Mouse (Mus musculus) ES-Bruce4 (cell line): Measurements from ENCODE around the gene Pkd1l3. TPM values are rescaled to one million over a fixed set of nuclear protein-coding genes. Genes with fewer than 3 reads are reported as not detected.

ENCODE experiments used
- H3K27ac ChIP-seq: 2 replicates; pipeline ENCODE4 v1.5.1; 2012; ENCODE audit warnings: low read length, inconsistent platforms; ENCODE audit not compliant: insufficient read depth
- H3K27me3 ChIP-seq: 2 replicates; pipeline ENCODE4 v1.6.1; 2012; ENCODE audit warnings: mild to moderate bottlenecking, low read length, inconsistent platforms; ENCODE audit not compliant: control insufficient read depth, poor library complexity, insufficient read depth, severe bottlenecking
- H3K36me3 ChIP-seq: 2 replicates; pipeline ENCODE4 v1.6.1; 2012; ENCODE audit warnings: inconsistent platforms, mild to moderate bottlenecking, low read length, moderate library complexity; ENCODE audit not compliant: control insufficient read depth, poor library complexity, insufficient read depth, severe bottlenecking
- H3K4me1 ChIP-seq: one replicate; pipeline ENCODE4 v1.8.1; 2011; ENCODE audit warnings: low read length; ENCODE audit not compliant: control insufficient read depth, insufficient read depth
- H3K4me3 ChIP-seq: 2 replicates; pipeline ENCODE4 v1.5.1; 2011; ENCODE audit warnings: low read depth, mild to moderate bottlenecking, low read length
- H3K9ac ChIP-seq: 2 replicates; pipeline ENCODE4 v1.6.1; 2012; ENCODE audit warnings: low read depth, mild to moderate bottlenecking, inconsistent platforms; ENCODE audit not compliant: poor library complexity, severe bottlenecking
- H3K9me3 ChIP-seq: replicated peaks from 2 replicates; pipeline ENCODE4 v1.6.1; 2012; ENCODE audit warnings: mild to moderate bottlenecking, low read length, inconsistent platforms; ENCODE audit not compliant: control insufficient read depth, poor library complexity, insufficient read depth, severe bottlenecking
- CTCF ChIP-seq: IDR thresholded peaks from one replicate; pipeline ENCODE4 v1.8.1; 2011; ENCODE audit warnings: low read depth, low read length
- EP300 ChIP-seq: IDR thresholded peaks from 2 replicates; pipeline ENCODE4 v1.6.1; 2011; ENCODE audit warnings: low read depth, low read length; ENCODE audit not compliant: insufficient read depth
- POLR2A ChIP-seq: IDR thresholded peaks from one replicate; pipeline ENCODE4 v1.8.1; 2011; ENCODE audit warnings: low read length; ENCODE audit not compliant: insufficient read depth
- polyA plus RNA-seq: library from polyadenylated mRNA; stranded (reverse); fragments of >200 nt; gene quantifications from 2 replicates; pipeline ENCODE4 v1.2.4, GENCODE M21; 2011; ENCODE audit warnings: low read depth; ENCODE audit not compliant: missing spikeins, insufficient read depth, insufficient read length

The Pkd1l3 gene
- polyA plus RNA-seq, 1 experiment: not detected

GRCm38 (mm10) chr8:109578900-109579301 lies 35.4 kb upstream of the Pkd1l3 start, which contains the start of gene Hp:
Gene Hp, minus strand, starts transcription at chr8:109579172.
- H3K9ac ChIP-seq: no peak within 1 kb of the TSS
- peaks cover 1% of the 10 kb centered on the region; the same call in 1 of the 2 replicates for H3K9me3 ChIP-seq
- H3K4me3 ChIP-seq: no peak within 1 kb of the TSS
- no peaks in the 10 kb centered on the region for H3K27me3 ChIP-seq
- no peak for TF ChIP-seq EP300
- no peak for TF ChIP-seq CTCF
- TF ChIP-seq POLR2A: no peak
- H3K4me1 ChIP-seq: no peaks in the 10 kb centered on the region
- H3K36me3 ChIP-seq: no peaks in the 10 kb centered on the region
- no peak within 1 kb of the TSS for H3K27ac ChIP-seq

GRCm38 (mm10) chr8:109584293-109584692 lies 30.0 kb upstream of the Pkd1l3 start:
- Histone ChIP-seq H3K4me1 (no peaks in the 10 kb centered on the region), H3K36me3 (no peaks in the 10 kb centered on the region), H3K9ac (no peak overlapping the region), H3K9me3 (peaks cover 3% of the 10 kb centered on the region; the same call in 1 of the 2 replicates), H3K27ac (no peak overlapping the region), H3K27me3 (no peaks in the 10 kb centered on the region), H3K4me3 (no peak overlapping the region)
- TF ChIP-seq CTCF (no peak), EP300 (no peak), POLR2A (no peak)

GRCm38 (mm10) chr8:109584830-109585229 lies 29.5 kb upstream of the Pkd1l3 start:
- no peaks in the 10 kb centered on the region for H3K27me3 ChIP-seq
- H3K27ac ChIP-seq: no peak overlapping the region
- no peak overlapping the region for H3K4me3 ChIP-seq
- no peaks in the 10 kb centered on the region for H3K36me3 ChIP-seq
- H3K9ac ChIP-seq: no peak overlapping the region
- no peaks in the 10 kb centered on the region for H3K4me1 ChIP-seq
- peaks cover 3% of the 10 kb centered on the region; the same call in 1 of the 2 replicates for H3K9me3 ChIP-seq
- no peak for TF ChIP-seq EP300
- TF ChIP-seq POLR2A: no peak
- TF ChIP-seq CTCF: no peak

GRCm38 (mm10) chr8:109585652-109586051 lies 28.7 kb upstream of the Pkd1l3 start:
- H3K27ac ChIP-seq: no peak overlapping the region
- no peak overlapping the region for H3K4me3 ChIP-seq
- no peaks in the 10 kb centered on the region for H3K4me1 ChIP-seq
- H3K9ac ChIP-seq: no peak overlapping the region
- no peaks in the 10 kb centered on the region for H3K36me3 ChIP-seq
- no peaks in the 10 kb centered on the region for H3K27me3 ChIP-seq
- H3K9me3 ChIP-seq: peaks cover 3% of the 10 kb centered on the region; the same call in 1 of the 2 replicates
- TF ChIP-seq EP300: no peak
- no peak for TF ChIP-seq POLR2A
- no peak for TF ChIP-seq CTCF

GRCm38 (mm10) chr8:109586972-109587504 lies 27.3 kb upstream of the Pkd1l3 start:
- no peaks in the 10 kb centered on the region for H3K4me1 ChIP-seq
- H3K36me3 ChIP-seq: no peaks in the 10 kb centered on the region; the same call in 1 of the 2 replicates
- no peak overlapping the region for H3K4me3 ChIP-seq
- H3K9ac ChIP-seq: no peak overlapping the region
- H3K27ac ChIP-seq: no peak overlapping the region
- no peaks in the 10 kb centered on the region for H3K27me3 ChIP-seq
- H3K9me3 ChIP-seq: peaks cover 3% of the 10 kb centered on the region; the same call in 1 of the 2 replicates
- no peak for TF ChIP-seq CTCF
- TF ChIP-seq EP300: no peak
- no peak for TF ChIP-seq POLR2A

- Histone ChIP-seq H3K9ac (no peak overlapping the region), H3K4me3 (no peak overlapping the region), H3K36me3 (peaks cover 27% of the 10 kb centered on the region), H3K4me1 (no peaks in the 10 kb centered on the region), H3K27me3 (no peaks in the 10 kb centered on the region), H3K9me3 (no peaks in the 10 kb centered on the region), H3K27ac (no peak overlapping the region)
- TF ChIP-seq EP300 (no peak), CTCF (no peak), POLR2A (no peak)
These were observed 23.4 kb upstream of the Pkd1l3 start for GRCm38 (mm10) chr8:109590901-109591300.
